Mouse (Mus musculus) megakaryocyte, embryonic 14.5 days (primary cell): ENCODE results near the gene Pcsk6.

Source experiments
- FLI1 ChIP-seq: IDR thresholded peaks from 2 replicates; pipeline ENCODE4 v1.6.1; 2012; ENCODE audit warnings: low read length, inconsistent platforms, mixed read lengths
- GATA1 ChIP-seq: IDR thresholded peaks from 3 replicates; pipeline ENCODE4 v1.6.1; 2012; ENCODE audit warnings: mixed read lengths, low read length, inconsistent platforms, borderline replicate concordance

- no peak for TF ChIP-seq FLI1
- TF ChIP-seq GATA1, result no peak
Measured at GRCm38 (mm10) chr7:65978996-65979823, 117.7 kb downstream of the Pcsk6 start.
